Mouse (Mus musculus) kidney, adult 2 months (tissue): Measurements from ENCODE around the gene Pcsk5. TPM values are rescaled to one million over a fixed set of nuclear protein-coding genes. Genes with fewer than 3 reads are reported as not detected.

Experiments
- DNase-seq: peaks from one replicate; pipeline ENCODE4 v3.0.0; 2021
- H3K27ac ChIP-seq: fragments of 200-500 bp; 2 replicates; pipeline ENCODE4 v1.5.1; 2012; ENCODE audit warnings: low read depth, low read length, control low read depth, inconsistent platforms; ENCODE audit not compliant: insufficient read depth
- H3K27me3 ChIP-seq: fragments of 200-500 bp; replicated peaks from 2 replicates; pipeline ENCODE4 v1.6.1; 2012; ENCODE audit warnings: mild to moderate bottlenecking, moderate library complexity, low read length, inconsistent platforms; ENCODE audit not compliant: control insufficient read depth, insufficient read depth
- H3K36me3 ChIP-seq: fragments of 200-500 bp; 2 replicates; pipeline ENCODE4 v1.6.1; 2012; ENCODE audit warnings: mild to moderate bottlenecking, moderate library complexity, low read length, inconsistent platforms; ENCODE audit not compliant: control insufficient read depth, insufficient read depth
- H3K4me1 ChIP-seq: fragments of 200-500 bp; 2 replicates; pipeline ENCODE4 v1.6.1; 2011; ENCODE audit warnings: low read length; ENCODE audit not compliant: control insufficient read depth, insufficient read depth
- H3K4me3 ChIP-seq: fragments of 200-500 bp; 2 replicates; pipeline ENCODE4 v1.5.1; 2011; ENCODE audit warnings: mild to moderate bottlenecking, low read depth, low read length, control low read depth; ENCODE audit not compliant: insufficient read depth
- CTCF ChIP-seq: fragments of 200-500 bp; conservative IDR thresholded peaks from 2 replicates; pipeline ENCODE4 v1.5.1; 2011; ENCODE audit warnings: low read depth, mild to moderate bottlenecking, control low read depth, low read length, moderate library complexity, mixed read lengths; ENCODE audit not compliant: insufficient read depth, insufficient read length
- POLR2A ChIP-seq: fragments of 200-500 bp; IDR thresholded peaks from one replicate; pipeline ENCODE4 v1.6.1; 2011; ENCODE audit warnings: low read depth, low read length, control low read depth
- WGBS: fragments of 180-500 bp; shearing (Covaris S2); methylation state at CpG from one replicate; pipeline ENCODE4 v1.1.7; 2018; 5-methylcytosine and 5-hydroxymethylcytosine counted together
- polyA plus RNA-seq: library from polyadenylated mRNA; depleted of rRNA; stranded (reverse); fragments of >200 nt; gene quantifications from 2 replicates; pipeline ENCODE4 v1.2.3, GENCODE M21; 2012

The Pcsk5 gene
- polyA plus RNA-seq, 1 experiment: 9.4 TPM

GRCm38 (mm10) chr19:17848417-17848816, 11.0 kb upstream of the Pcsk5 start:
- Histone ChIP-seq H3K4me3 (no peak overlapping the region), H3K4me1 (peaks cover 3% of the 10 kb centered on the region; the same call in 1 of the 2 replicates), H3K27me3 (no peaks in the 10 kb centered on the region), H3K36me3 (no peaks in the 10 kb centered on the region), H3K27ac (no peak overlapping the region)
- TF ChIP-seq POLR2A (no peak), CTCF (no peak)
- WGBS: 32% methylated on average over 2 of the region's 2 CpGs
- DNase-seq: peak; percentile 48

DNA sequence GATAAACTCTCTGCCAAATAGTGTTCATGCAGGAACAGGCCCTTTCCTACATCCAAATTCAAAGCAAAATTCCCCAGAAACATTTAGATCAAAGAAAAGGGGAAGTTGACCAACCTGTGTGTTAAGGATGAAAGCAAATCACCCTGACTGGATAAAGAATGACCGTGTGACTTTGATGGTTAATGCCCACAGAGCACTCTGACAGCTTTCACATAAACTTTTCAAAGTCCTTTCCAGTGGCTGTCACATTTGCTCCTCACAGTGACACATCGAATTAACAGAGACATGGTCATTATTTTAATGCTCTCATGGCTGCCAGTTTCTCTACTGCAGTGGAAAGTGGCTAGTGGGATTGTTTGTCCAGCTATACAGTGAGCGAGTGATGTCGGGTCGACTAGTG, 8.5 kb upstream of the Pcsk5 start:
- H3K27ac ChIP-seq: no peak overlapping the region
- WGBS: 62% methylated on average over 5 of the region's 5 CpGs
- H3K4me1 ChIP-seq: peaks cover 3% of the 10 kb centered on the region; the same call in 1 of the 2 replicates
- H3K27me3 ChIP-seq: no peaks in the 10 kb centered on the region
- no peak overlapping the region for H3K4me3 ChIP-seq
- no peaks in the 10 kb centered on the region for H3K36me3 ChIP-seq
- TF ChIP-seq POLR2A: no peak
- TF ChIP-seq CTCF: no peak
- no peak for DNase-seq

DNA sequence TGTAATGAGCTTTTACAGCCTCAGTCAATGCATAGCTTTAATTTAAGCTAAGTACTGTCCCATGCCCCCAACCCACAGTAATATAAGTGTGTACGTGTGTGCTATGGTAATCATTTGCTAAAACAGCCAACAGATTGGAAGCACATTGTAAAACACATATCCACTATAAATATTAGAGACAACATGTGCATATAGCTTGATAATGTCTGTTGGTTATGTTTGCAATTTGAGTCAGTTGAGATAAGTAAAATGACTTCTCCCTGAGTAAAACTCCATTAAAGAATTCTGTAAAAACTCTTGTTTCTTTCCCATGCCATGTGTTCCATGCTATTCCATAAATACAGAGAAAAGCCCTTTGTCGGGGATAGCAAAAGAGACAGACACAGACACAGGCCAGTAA, 4.2 kb upstream of the Pcsk5 start:
- Histone ChIP-seq H3K27ac (no peak overlapping the region), H3K4me1 (no peaks in the 10 kb centered on the region), H3K36me3 (no peaks in the 10 kb centered on the region), H3K4me3 (no peak overlapping the region), H3K27me3 (no peaks in the 10 kb centered on the region; the same call in 1 of the 2 replicates)
- TF ChIP-seq POLR2A: no peak
- TF ChIP-seq CTCF: no peak
- 88% methylated on average over 2 of the region's 2 CpGs for WGBS
- DNase-seq: no peak

DNA sequence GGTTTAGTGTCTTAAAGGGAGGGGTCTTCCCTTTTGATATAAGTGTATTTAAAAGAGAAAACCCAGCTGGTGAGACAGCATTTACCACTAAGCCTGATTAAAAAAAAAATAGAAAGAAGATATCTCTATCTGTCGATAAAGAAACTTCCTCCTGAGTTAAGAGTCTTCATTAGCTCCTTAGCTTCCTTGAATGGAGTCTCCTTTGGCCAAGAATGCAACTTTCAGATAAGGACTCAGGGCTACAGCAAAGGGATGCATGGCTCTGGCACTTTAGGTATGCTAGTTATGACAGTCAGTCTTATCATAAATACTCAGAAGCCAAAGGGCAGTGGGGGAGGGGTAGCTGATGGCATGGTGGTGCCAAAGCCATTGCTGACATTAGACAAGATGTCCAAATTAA, 2.4 kb upstream of the Pcsk5 start:
- Histone ChIP-seq H3K4me1 (0 out of 2 replicates have a peak, but pooled peaks cover 2% of the 10 kb centered on the region), H3K27me3 (no peaks in the 10 kb centered on the region; the same call in 1 of the 2 replicates), H3K27ac (no peak overlapping the region), H3K4me3 (no peak overlapping the region), H3K36me3 (no peaks in the 10 kb centered on the region)
- TF ChIP-seq CTCF: no peak
- TF ChIP-seq POLR2A: no peak
- 55% methylated on average over 1 of the region's 1 CpGs for WGBS
- DNase-seq: no peak

DNA sequence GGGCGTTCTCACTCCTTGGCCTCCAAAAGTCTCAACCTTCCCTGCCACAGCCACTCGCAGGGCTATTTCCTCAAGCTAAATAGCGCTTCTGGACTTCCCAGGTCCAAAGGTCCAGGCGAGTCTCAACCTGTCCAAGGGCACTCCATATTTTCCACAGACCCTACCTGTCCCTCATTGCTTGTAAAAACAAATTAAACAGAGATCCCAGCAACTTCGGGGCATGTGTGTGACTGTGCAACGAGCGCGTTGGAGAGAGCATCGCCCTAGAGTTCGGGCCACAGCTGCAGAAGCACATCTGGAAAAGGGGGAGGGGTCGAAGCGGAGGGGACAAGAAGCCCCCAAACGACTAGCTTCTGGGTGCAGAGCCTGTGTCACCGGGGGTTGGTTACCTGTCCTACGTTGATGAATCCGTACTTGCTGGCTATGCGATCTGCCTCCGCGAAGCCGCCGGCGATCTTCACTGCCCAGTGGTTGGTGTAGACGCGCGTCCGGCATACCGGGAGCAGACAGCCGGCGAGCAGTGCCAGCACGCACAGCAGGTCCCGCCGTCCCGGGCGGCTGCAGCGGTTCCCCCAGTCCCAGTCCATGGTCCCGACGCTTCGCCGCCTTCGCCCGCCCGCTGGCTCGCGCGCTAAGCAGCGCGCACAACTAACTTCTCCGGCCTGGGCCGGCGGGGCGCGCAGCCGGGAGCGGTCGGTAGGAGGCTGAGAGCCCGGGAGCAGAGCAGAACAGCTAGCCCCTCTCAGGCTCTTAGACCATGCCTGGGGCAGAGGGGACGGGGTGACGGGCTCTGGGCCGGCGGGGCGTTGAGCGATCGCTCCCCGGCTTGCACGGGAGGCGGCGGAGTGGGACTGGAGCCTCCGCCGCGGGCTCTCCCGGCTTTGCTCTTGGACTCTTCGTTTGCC, 614 bp downstream of the Pcsk5 start:
- DNase-seq: peak; percentile 77

GRCm38 (mm10) chr19:17835681-17836565, 1.5 kb downstream of the Pcsk5 start:
- Histone ChIP-seq H3K4me3 (peak overlapping the region; percentile 55), H3K4me1 (0 out of 2 replicates have a peak, but pooled peaks cover 5% of the 10 kb centered on the region), H3K36me3 (no peaks in the 10 kb centered on the region), H3K27me3 (no peaks in the 10 kb centered on the region; the same call in 1 of the 2 replicates), H3K27ac (no peak overlapping the region)
- WGBS: 1% methylated on average over 28 of the region's 28 CpGs
- peak; percentile 77 for DNase-seq
- peak; percentile 51 for TF ChIP-seq CTCF
- no peak for TF ChIP-seq POLR2A

More for the DNA sequence above, 614 bp downstream of the Pcsk5 start:
- H3K27me3 ChIP-seq: no peaks in the 10 kb centered on the region; the same call in 1 of the 2 replicates
- H3K27ac ChIP-seq: peak overlapping the region; percentile 12
- under 1% methylated on average over 72 of the region's 72 CpGs for WGBS
- TF ChIP-seq POLR2A (no peak), CTCF (no peak)
- H3K36me3 ChIP-seq: no peaks in the 10 kb centered on the region
- H3K4me1 ChIP-seq: 0 out of 2 replicates have a peak, but pooled peaks cover 2% of the 10 kb centered on the region
- peak overlapping the region; percentile 55 for H3K4me3 ChIP-seq

GRCm38 (mm10) chr19:17834894-17835293, 2.5 kb downstream of the Pcsk5 start:
- Histone ChIP-seq H3K36me3 (no peaks in the 10 kb centered on the region), H3K4me1 (0 out of 2 replicates have a peak, but pooled peaks cover 8% of the 10 kb centered on the region), H3K27ac (no peak overlapping the region), H3K27me3 (no peaks in the 10 kb centered on the region; the same call in 1 of the 2 replicates), H3K4me3 (no peak overlapping the region)
- no peak for DNase-seq
- TF ChIP-seq POLR2A: no peak
- TF ChIP-seq CTCF: no peak
